Mouse (Mus musculus) spleen, postnatal 36 days (tissue): ENCODE data around the gene Myod1.

Experiments used
- DNase-seq, 2 experiments: peaks; one replicate each; pipeline ENCODE4 v3.0.0; 2022; ENCODE audit warnings: low spot score in 2 of 2, mixed read lengths in 1 of 2

Myod1 gene

GRCm38 (mm10) chr7:46391701-46392100 is 15.4 kb downstream of the Myod1 start:
- DNase-seq: peak; percentile 60 to 62

GRCm38 (mm10) chr7:46393116-46393515 is 16.8 kb downstream of the Myod1 start:
- DNase-seq: peak; percentile 68 to 71

GRCm38 (mm10) chr7:46393718-46394511 is 17.6 kb downstream of the Myod1 start:
- peak in 1 of 2 experiments; percentile 25 for DNase-seq

GRCm38 (mm10) chr7:46394933-46395332 is 18.7 kb downstream of the Myod1 start:
- DNase-seq: no peak

- no peak for DNase-seq
Measured at GRCm38 (mm10) chr7:46395571-46395970, 19.3 kb downstream of the Myod1 start.

GRCm38 (mm10) chr7:46396231-46396927 is 20.1 kb downstream of the Myod1 start, which contains the start of gene Kcnc1:
Kcnc1 (plus strand) TSS chr7:46396497.
- DNase-seq: peak; percentile 61 to 65

GRCm38 (mm10) chr7:46396928-46397731 is 20.9 kb downstream of the Myod1 start:
- DNase-seq: no peak

- no peak for DNase-seq
Measured at GRCm38 (mm10) chr7:46397732-46398333, 21.6 kb downstream of the Myod1 start.

- no peak for DNase-seq
Measured at GRCm38 (mm10) chr7:46398612-46399011, 22.3 kb downstream of the Myod1 start.

- no peak for DNase-seq
Measured at GRCm38 (mm10) chr7:46399676-46400075, 23.4 kb downstream of the Myod1 start.

GRCm38 (mm10) chr7:46400346-46400745 is 24.1 kb downstream of the Myod1 start:
- no peak for DNase-seq

- DNase-seq: no peak
Measured at GRCm38 (mm10) chr7:46401371-46402180, 25.3 kb downstream of the Myod1 start.

GRCm38 (mm10) chr7:46403616-46404485 is 27.6 kb downstream of the Myod1 start:
- no peak for DNase-seq

- no peak for DNase-seq
Measured at GRCm38 (mm10) chr7:46404756-46405155, 28.5 kb downstream of the Myod1 start.

- no peak for DNase-seq
Measured at GRCm38 (mm10) chr7:46408606-46409005, 32.3 kb downstream of the Myod1 start.

GRCm38 (mm10) chr7:46409204-46409789 is 33.0 kb downstream of the Myod1 start:
- peak; percentile 76 to 77 for DNase-seq

- DNase-seq: no peak
Measured at GRCm38 (mm10) chr7:46410727-46411126, 34.5 kb downstream of the Myod1 start.

GRCm38 (mm10) chr7:46412823-46413222 is 36.5 kb downstream of the Myod1 start:
- no peak for DNase-seq

GRCm38 (mm10) chr7:46413959-46414725 is 37.9 kb downstream of the Myod1 start:
- DNase-seq: no peak
